Mouse (Mus musculus) erythroblast, embryonic 14.5 days (primary cell): ENCODE data around the gene Meis2. TPM values are rescaled to one million over a fixed set of nuclear protein-coding genes. Genes with fewer than 3 reads are reported as not detected.

Source experiments
- H3K27me3 ChIP-seq: 2 replicates; pipeline ENCODE4 v1.6.1; 2012; ENCODE audit warnings: inconsistent platforms; ENCODE audit not compliant: control insufficient read depth
- H3K36me3 ChIP-seq: 2 replicates; pipeline ENCODE4 v1.6.1; 2012; ENCODE audit warnings: mild to moderate bottlenecking, inconsistent platforms; ENCODE audit not compliant: control insufficient read depth
- H3K4me1 ChIP-seq: 2 replicates; pipeline ENCODE4 v1.6.1; 2012; ENCODE audit warnings: inconsistent platforms; ENCODE audit not compliant: control insufficient read depth
- H3K4me3 ChIP-seq: replicated peaks from 2 replicates; pipeline ENCODE3; 2012; ENCODE audit warnings: moderate library complexity, mild to moderate bottlenecking, inconsistent platforms
- H3K9me3 ChIP-seq: 2 replicates; pipeline ENCODE4 v1.6.1; 2012; ENCODE audit warnings: low read length, inconsistent platforms, mixed read lengths; ENCODE audit not compliant: control insufficient read depth
- GATA1 ChIP-seq: IDR thresholded peaks from 2 replicates; pipeline ENCODE4 v1.6.1; 2012; ENCODE audit warnings: low read length, inconsistent platforms, mixed read lengths
- TAL1 ChIP-seq: IDR thresholded peaks from 3 replicates; pipeline ENCODE4 v1.6.1; 2012; ENCODE audit warnings: low read length, inconsistent platforms, mixed read lengths
- polyA plus RNA-seq: library from polyadenylated mRNA; stranded (reverse); fragments of >175 nt; gene quantifications from 2 replicates; pipeline ENCODE4 v1.2.3, GENCODE M21; 2012

Meis2 gene
- polyA plus RNA-seq, 1 experiment, result not detected

DNA sequence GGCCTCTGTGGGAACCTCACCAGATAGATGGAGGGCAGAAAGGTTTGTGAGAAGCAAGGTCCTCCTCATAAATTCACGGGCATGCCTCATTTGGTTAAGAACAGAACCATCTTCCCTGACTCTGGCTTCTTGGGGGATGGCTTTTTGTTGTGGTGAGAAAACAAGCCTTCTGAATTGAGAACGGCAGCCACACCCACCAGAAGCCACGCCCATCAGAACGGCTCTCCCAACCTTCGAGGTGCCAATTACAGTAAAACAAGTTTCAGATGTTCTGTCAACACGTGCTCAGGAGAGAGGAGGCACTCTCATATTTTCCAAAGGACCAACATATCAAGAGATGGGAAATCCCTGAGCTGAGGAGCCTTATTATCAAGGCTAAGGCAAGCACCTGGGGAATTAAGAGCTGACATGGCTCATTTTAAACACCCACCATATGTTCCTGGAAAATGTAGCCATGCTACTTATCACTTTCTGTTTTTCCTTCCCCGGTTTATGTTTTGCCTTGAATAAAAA, 117.9 kb downstream of the Meis2 start:
- no peaks in the 10 kb centered on the region for H3K27me3 ChIP-seq
- TF ChIP-seq TAL1 (no peak), GATA1 (no peak)
- no peaks in the 10 kb centered on the region for H3K36me3 ChIP-seq
- H3K9me3 ChIP-seq, result no peaks in the 10 kb centered on the region
- no peaks in the 10 kb centered on the region for H3K4me1 ChIP-seq
- no peak overlapping the region for H3K4me3 ChIP-seq

DNA sequence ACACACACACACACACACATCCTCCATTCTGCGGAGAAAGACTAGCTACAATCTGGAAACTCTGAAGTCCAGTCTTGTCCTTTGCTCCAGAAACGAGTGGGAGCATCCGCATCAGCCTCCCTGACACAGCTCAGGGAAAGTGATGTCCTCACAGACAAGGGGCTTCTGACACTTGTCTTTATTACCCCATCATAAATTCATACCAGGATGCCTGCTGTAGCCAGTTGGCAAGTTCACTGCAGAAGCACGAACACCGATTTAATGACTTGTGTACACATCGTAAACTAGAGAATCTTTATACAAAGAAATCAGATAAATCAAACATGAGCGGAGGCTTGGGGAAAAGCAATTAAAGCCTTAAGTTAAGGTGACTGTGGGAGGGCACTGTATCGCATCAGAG, 122.6 kb downstream of the Meis2 start:
- no peaks in the 10 kb centered on the region for H3K27me3 ChIP-seq
- no peaks in the 10 kb centered on the region for H3K36me3 ChIP-seq

DNA sequence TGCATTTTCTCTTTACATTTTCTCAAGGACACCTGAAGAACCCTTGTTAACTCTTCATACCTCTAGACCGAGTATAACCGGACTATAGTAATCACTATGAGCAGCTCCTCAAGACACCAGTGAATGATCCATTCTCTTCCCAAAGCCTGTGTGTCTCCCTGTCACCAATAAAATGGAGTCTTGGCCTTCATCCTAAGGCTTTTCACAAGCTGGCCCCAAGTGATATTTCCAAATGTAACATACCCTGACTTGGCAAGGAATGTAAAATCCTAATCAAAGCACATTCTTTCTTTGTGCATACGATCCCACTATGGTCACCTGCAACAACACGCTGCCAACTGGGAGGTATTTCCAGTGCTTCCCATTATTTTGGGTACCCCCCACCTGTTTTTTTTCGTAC, 125.8 kb downstream of the Meis2 start:
- Histone ChIP-seq H3K27me3 (no peaks in the 10 kb centered on the region), H3K4me1 (no peaks in the 10 kb centered on the region), H3K9me3 (no peaks in the 10 kb centered on the region), H3K4me3 (no peak overlapping the region), H3K36me3 (no peaks in the 10 kb centered on the region)
- no peak for TF ChIP-seq TAL1
- TF ChIP-seq GATA1, result no peak

More for the DNA sequence above, 122.6 kb downstream of the Meis2 start:
- Histone ChIP-seq H3K4me3 (no peak overlapping the region), H3K4me1 (no peaks in the 10 kb centered on the region), H3K9me3 (no peaks in the 10 kb centered on the region)
- TF ChIP-seq TAL1, result no peak

DNA sequence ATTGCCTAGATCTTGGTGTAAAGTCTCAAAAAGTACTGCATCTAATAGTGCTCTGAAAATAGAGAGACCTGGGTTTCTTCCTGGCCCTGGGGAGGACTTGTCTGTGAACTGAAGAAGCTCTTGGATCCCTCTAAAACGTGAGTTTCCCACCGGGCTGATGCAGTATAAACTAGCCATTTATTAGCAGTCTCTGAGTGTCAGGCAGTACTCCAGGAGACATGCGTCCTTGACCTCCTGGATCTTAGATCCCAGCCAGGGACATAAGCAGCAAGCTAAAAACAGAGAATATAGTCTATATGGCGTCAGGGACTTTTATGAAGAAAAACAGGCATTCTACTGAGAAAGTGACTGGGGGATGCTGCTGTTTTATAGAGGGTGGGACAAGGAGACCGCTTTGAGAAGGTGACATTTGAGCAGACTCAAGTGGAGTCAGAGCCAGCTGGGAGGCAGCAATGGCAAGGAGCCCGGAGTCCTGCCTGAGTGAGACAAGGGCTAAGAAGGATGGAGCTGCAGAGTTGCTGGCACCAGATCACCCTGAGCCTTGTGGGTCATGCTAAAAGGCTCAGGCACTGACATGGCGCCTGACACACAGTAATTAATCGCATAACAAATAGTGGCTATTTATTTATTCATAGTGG, 126.6 kb downstream of the Meis2 start:
- TF ChIP-seq GATA1, result no peak
- TF ChIP-seq TAL1, result no peak
- Histone ChIP-seq H3K9me3 (no peaks in the 10 kb centered on the region), H3K4me3 (no peak overlapping the region), H3K36me3 (no peaks in the 10 kb centered on the region), H3K27me3 (no peaks in the 10 kb centered on the region), H3K4me1 (no peaks in the 10 kb centered on the region)

DNA sequence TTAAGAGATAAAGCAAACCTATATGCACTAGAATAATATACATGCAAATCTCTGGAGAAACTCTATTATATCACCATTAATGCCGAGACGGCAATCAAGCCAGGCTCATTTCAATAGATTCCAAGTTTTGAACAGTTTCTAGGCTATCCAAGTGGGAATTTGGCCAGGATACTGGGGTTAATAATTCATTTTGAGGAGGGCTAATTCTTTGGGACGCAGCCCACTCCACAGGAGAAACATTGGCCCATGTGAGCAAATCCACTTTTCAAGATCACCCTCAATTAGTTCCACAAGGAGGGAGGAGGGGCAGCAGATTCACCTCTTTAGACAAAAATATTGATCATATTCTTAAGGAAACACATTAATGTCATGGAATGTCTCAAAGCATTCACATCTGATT, 127.3 kb downstream of the Meis2 start:
- TF ChIP-seq GATA1 (no peak), TAL1 (no peak)
- Histone ChIP-seq H3K36me3 (no peaks in the 10 kb centered on the region), H3K4me3 (no peak overlapping the region), H3K27me3 (no peaks in the 10 kb centered on the region), H3K9me3 (no peaks in the 10 kb centered on the region), H3K4me1 (no peaks in the 10 kb centered on the region)

DNA sequence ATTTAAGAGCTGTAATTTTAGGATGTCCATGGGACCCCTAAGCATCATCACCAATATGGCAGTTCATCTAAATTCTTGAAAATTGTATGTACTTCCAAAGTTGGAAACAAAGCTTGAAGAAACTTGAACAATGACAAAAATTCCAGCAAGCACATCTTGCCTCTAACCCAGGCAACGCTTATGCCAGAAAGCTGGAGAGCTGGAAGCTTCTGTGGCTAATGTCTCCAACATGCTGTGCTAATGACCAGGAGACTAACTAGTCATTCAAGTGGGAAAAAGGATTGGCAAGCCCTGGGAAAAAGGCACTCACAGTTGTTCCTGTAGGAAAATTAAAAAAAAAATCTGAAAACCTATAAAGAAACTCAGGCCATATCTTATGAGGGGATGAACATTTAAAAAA, 127.7 kb downstream of the Meis2 start:
- Histone ChIP-seq H3K4me3 (no peak overlapping the region), H3K27me3 (no peaks in the 10 kb centered on the region), H3K36me3 (no peaks in the 10 kb centered on the region), H3K4me1 (no peaks in the 10 kb centered on the region), H3K9me3 (no peaks in the 10 kb centered on the region)
- TF ChIP-seq TAL1, result no peak
- no peak for TF ChIP-seq GATA1

DNA sequence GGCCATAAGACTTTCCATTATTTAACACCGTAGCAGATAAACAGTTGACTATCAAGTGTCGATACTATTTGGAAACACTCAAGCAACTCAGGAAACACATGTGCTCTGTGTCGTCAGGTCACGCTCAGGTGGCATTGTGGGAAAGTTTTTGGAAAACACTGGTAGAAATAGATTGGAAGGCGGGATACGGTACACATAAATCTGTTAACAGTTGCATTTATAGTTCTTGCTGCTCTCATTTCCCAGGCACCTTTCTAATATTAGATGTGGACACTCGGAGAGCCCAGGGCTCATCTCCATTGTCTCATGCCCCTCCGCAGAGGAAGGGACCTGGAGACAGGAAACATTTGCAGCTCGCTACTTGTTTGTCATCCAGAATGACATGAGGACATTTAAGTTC, 128.9 kb downstream of the Meis2 start:
- TF ChIP-seq GATA1, result no peak
- TF ChIP-seq TAL1, result no peak
- Histone ChIP-seq H3K36me3 (no peaks in the 10 kb centered on the region), H3K4me1 (no peaks in the 10 kb centered on the region), H3K27me3 (no peaks in the 10 kb centered on the region), H3K9me3 (no peaks in the 10 kb centered on the region), H3K4me3 (no peak overlapping the region)

DNA sequence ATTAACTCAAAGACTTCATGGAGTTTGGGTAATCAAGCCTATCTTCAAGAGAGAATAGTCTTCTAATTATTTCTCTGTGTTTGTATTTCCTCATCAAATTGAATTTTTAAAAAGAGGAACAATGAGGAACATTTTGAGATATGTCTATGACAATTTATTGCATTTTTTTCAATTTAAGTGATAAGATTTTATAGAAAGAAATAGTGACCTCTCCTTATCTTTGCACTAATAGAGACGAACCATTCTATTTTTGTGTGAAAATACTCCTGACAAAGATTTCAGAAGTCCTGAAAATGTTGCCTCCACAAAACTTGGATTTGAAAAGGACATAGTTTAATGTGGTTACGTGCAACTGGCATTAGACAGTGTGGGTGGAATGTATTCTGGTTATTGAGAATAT, 131.3 kb downstream of the Meis2 start:
- Histone ChIP-seq H3K36me3 (no peaks in the 10 kb centered on the region), H3K9me3 (no peaks in the 10 kb centered on the region), H3K27me3 (no peaks in the 10 kb centered on the region), H3K4me3 (no peak overlapping the region), H3K4me1 (no peaks in the 10 kb centered on the region)
- no peak for TF ChIP-seq GATA1
- no peak for TF ChIP-seq TAL1

DNA sequence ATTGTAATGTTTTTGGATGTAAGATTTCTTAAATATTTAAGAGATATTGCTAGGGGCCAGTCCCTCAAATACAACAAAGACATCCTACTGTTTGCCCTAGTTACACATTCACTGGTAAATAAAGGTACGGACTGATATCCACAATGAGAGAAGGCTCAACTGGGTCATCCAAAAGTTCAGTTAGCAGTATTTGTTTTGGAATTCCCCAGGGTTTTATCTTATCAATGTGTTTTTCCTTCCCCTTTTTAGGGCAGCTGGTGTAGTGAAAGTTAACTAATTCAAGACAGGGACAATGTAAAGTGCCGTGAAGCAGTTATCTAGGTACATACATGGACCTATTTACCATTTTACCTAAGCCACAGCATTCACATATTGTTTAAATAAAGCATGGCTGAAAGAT, 132.4 kb downstream of the Meis2 start:
- Histone ChIP-seq H3K4me3 (no peak overlapping the region), H3K36me3 (no peaks in the 10 kb centered on the region), H3K9me3 (no peaks in the 10 kb centered on the region), H3K27me3 (no peaks in the 10 kb centered on the region), H3K4me1 (no peaks in the 10 kb centered on the region)
- no peak for TF ChIP-seq GATA1

DNA sequence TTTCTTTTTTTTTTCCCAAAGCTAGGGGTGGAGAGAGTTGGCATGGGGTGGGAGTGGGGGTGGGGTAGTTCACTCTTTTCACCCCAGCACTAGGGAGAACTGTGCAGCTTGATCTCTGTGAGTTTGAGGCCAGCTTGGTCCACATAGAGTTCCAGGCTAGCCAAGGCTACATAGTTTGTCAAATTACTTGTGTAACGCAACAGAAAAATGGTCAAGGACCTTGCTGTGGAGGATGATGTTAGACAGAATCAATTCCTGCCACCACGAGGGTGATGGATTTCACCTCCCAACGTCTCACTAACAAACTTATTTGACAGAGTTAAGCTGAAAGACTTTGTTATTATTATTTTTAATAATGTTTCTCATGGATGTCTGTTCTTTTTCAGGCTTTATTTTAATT, 139.9 kb downstream of the Meis2 start:
- Histone ChIP-seq H3K4me3 (no peak overlapping the region), H3K27me3 (no peaks in the 10 kb centered on the region), H3K9me3 (no peaks in the 10 kb centered on the region), H3K4me1 (no peaks in the 10 kb centered on the region), H3K36me3 (no peaks in the 10 kb centered on the region)
- no peak for TF ChIP-seq GATA1
- TF ChIP-seq TAL1, result no peak
